Mouse (Mus musculus) hindbrain, embryonic 13.5 days (tissue): ENCODE measurements around the gene Spon1. TPM values are rescaled to one million over a fixed set of nuclear protein-coding genes. Genes with fewer than 3 reads are reported as not detected.
A peak's percentile ranks its signal among the peaks of the same experiment; 100 is the strongest.

ENCODE experiments used
- ATAC-seq: fragments of 200-750 bp; cut with Nextera tagmentation; 2 replicates; pipeline ENCODE4 v1.8.0; 2017; ENCODE audit warnings: moderate TSS enrichment; ENCODE audit not compliant: low FRiP score
- H3K27ac ChIP-seq: fragments of 300-500 bp; sonication (generic); 2 replicates; pipeline ENCODE4 v1.5.1; 2015; ENCODE audit warnings: inconsistent platforms, mild to moderate bottlenecking, moderate library complexity
- H3K27me3 ChIP-seq: fragments of 300-500 bp; sonication (generic); 2 replicates; pipeline ENCODE4 v1.6.1; 2015; ENCODE audit warnings: mild to moderate bottlenecking, inconsistent platforms
- H3K36me3 ChIP-seq: fragments of 300-500 bp; sonication (generic); 2 replicates; pipeline ENCODE4 v1.6.1; 2015; ENCODE audit warnings: mild to moderate bottlenecking, inconsistent platforms
- H3K4me1 ChIP-seq: fragments of 300-500 bp; sonication (generic); replicated peaks from 2 replicates; pipeline ENCODE4 v1.6.1; 2015; ENCODE audit warnings: inconsistent platforms
- H3K4me2 ChIP-seq: fragments of 300-500 bp; sonication (generic); 2 replicates; pipeline ENCODE4 v1.6.1; 2015; ENCODE audit warnings: inconsistent platforms, mild to moderate bottlenecking, moderate library complexity
- H3K4me3 ChIP-seq: fragments of 300-500 bp; sonication (generic); 2 replicates; pipeline ENCODE4 v1.5.1; 2015; ENCODE audit warnings: mild to moderate bottlenecking, inconsistent platforms
- H3K9ac ChIP-seq: fragments of 300-500 bp; sonication (generic); 2 replicates; pipeline ENCODE4 v1.6.1; 2015; ENCODE audit warnings: mild to moderate bottlenecking, inconsistent platforms
- H3K9me3 ChIP-seq: fragments of 300-500 bp; sonication (generic); 2 replicates; pipeline ENCODE4 v1.6.1; 2016; ENCODE audit warnings: inconsistent platforms
- WGBS: fragments of 180-500 bp; shearing (Covaris S2); methylation state at CpG from one replicate; pipeline ENCODE4 v1.1.7; 2015; 5-methylcytosine and 5-hydroxymethylcytosine counted together
- polyA plus RNA-seq: library from polyadenylated mRNA; unstranded; fragments of >200 nt; fragmentation: Nextera tagmentation; extraction: Ambion mirVana; gene quantifications from 2 replicates; pipeline ENCODE4 v1.2.1, GENCODE M21; 2015

The Spon1 gene
- polyA plus RNA-seq, 1 experiment from 2014 or later = 82.8 TPM

GRCm38 (mm10) chr7:114020704-114021093, 254.9 kb downstream of the Spon1 start:
- H3K9ac ChIP-seq = peak overlapping the region; percentile 43; the same call in 1 of the 2 replicates
- peak overlapping the region; percentile 35 for H3K4me3 ChIP-seq
- peaks cover 6% of the 10 kb centered on the region for H3K4me1 ChIP-seq
- H3K27ac ChIP-seq = 0 out of 2 replicates have a peak overlapping the region, but pooled peaks have one; percentile 3
- 1% methylated on average over 11 of the region's 11 CpGs for WGBS
- H3K36me3 ChIP-seq = no peaks in the 10 kb centered on the region
- no peaks in the 10 kb centered on the region for H3K9me3 ChIP-seq
- H3K4me2 ChIP-seq = peak overlapping the region; percentile 57
- 0 out of 2 replicates have a peak, but pooled peaks have one; percentile 64 for ATAC-seq
- H3K27me3 ChIP-seq = peaks cover 3% of the 10 kb centered on the region; the same call in 1 of the 2 replicates

DNA sequence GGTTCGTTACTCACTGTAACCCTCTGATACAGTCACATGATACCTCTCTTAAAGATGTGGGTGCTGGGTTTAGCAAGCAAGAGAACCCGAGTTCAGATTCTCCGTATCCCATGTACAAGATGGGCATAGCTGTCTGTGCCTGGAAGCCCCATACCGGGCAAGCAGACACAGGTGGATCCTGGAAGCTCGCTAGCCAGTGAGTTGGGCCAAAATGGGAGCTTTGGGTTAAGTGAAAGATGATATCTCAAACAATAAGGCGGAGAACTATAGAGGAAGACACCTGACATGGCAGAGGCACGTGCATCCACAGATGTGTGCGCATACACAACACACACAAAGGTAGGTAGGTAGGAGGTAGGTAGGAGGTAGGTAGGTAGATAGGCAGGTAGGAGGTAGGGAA, 261.1 kb downstream of the Spon1 start:
- Histone ChIP-seq H3K4me3 (no peak overlapping the region), H3K36me3 (0 out of 2 replicates have a peak, but pooled peaks cover 2% of the 10 kb centered on the region), H3K4me2 (no peak overlapping the region), H3K9ac (no peak overlapping the region), H3K4me1 (no peaks in the 10 kb centered on the region), H3K27me3 (no peaks in the 10 kb centered on the region; the same call in 1 of the 2 replicates), H3K9me3 (no peaks in the 10 kb centered on the region), H3K27ac (no peak overlapping the region)
- 91% methylated on average over 8 of the region's 8 CpGs for whole genome bisulfite sequencing
- ATAC-seq = no peak

DNA sequence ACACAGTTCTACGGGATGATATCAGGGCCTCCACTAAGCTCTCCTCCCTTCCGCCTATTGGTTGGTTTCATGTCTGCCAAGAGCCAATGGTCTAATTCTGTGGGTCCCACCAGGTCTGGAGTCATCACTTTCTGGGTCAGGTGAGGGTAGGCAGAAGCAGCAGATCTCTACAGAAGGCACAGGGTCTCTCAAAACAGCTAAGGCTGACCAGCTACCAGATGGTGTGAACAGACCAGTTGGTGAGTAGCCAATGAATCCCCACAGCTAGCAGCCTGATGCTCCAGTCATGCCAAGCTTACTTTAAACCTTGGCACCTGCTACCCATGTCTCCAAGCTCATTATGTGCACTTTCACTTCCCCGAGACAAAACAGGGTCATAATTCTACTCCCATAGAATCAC, 261.6 kb downstream of the Spon1 start:
- Histone ChIP-seq H3K4me1 (no peaks in the 10 kb centered on the region), H3K9ac (no peak overlapping the region), H3K36me3 (0 out of 2 replicates have a peak, but pooled peaks cover 2% of the 10 kb centered on the region), H3K27me3 (no peaks in the 10 kb centered on the region), H3K4me3 (no peak overlapping the region), H3K9me3 (no peaks in the 10 kb centered on the region), H3K4me2 (no peak overlapping the region), H3K27ac (no peak overlapping the region)
- ATAC-seq = no peak
- WGBS = 89% methylated on average over 3 of the region's 3 CpGs

DNA sequence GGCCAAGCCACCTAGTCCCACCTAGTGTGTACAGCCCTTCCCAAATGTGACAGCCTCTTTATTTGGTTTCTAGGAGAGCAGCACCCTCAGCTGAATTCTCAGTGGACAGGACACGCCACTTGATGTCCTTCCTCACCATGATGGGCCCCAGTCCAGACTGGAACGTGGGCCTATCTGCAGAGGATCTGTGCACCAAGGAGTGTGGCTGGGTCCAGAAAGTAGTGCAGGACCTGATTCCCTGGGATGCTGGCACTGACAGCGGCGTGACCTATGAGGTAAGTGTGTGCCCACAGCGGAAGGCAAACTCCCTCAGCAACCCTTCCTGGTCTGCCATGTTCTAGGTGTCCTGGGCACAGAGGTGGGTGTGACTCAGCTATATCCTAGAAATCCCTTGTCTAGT, 263.0 kb downstream of the Spon1 start:
- Histone ChIP-seq H3K4me1 (no peaks in the 10 kb centered on the region), H3K27ac (no peak overlapping the region), H3K27me3 (no peaks in the 10 kb centered on the region), H3K4me2 (no peak overlapping the region), H3K9me3 (no peaks in the 10 kb centered on the region), H3K9ac (no peak overlapping the region), H3K36me3 (peaks cover 7% of the 10 kb centered on the region; the same call in 1 of the 2 replicates), H3K4me3 (no peak overlapping the region)
- ATAC-seq = no peak
- 95% methylated on average over 5 of the region's 5 CpGs for WGBS

DNA sequence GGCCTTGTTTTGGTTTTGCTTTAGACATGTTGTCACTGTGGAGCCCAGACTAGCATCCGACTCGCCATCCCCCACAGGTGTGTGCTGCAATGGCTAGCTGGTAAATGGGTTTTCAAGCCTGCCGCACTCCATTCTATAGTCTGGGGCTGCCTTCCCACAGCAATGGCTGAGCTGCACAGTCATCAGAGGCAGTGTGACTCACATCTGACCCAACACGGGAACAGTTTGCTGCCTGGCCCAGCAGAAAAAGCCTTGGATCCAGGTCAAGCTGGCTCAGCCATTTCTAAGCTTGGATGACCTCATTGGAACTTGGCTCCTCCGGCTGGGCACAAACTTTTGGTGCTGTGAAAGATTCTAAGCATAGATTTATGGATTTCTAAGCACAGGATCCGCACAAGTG, 263.8 kb downstream of the Spon1 start:
- Histone ChIP-seq H3K4me3 (no peak overlapping the region), H3K36me3 (peaks cover 7% of the 10 kb centered on the region; the same call in 1 of the 2 replicates), H3K4me1 (no peaks in the 10 kb centered on the region), H3K27me3 (no peaks in the 10 kb centered on the region), H3K4me2 (no peak overlapping the region), H3K27ac (no peak overlapping the region), H3K9ac (no peak overlapping the region), H3K9me3 (no peaks in the 10 kb centered on the region)
- no peak for ATAC-seq
- 90% methylated on average over 6 of the region's 6 CpGs for WGBS

DNA sequence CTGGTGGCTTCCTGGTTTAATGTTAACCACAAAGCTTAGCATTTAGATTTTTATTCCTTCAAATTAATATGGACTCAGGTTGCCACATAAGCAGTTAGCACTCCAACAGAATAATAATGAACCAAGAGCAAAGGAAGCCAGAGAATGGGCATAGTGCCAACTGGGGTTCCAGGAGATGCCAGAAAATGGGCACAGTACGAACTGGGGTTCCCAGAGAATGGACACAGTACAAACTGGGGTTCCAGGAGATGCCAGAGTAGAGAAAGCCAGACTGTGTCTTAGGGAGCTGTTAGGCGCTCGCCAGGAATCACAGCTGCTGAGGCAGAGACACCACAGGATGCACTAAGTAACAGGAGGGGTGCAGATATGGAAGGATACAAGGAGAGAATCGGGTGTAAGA, 271.4 kb downstream of the Spon1 start:
- no peaks in the 10 kb centered on the region for H3K27me3 ChIP-seq
- H3K4me2 ChIP-seq = no peak overlapping the region
- H3K27ac ChIP-seq = peak overlapping the region; percentile 30; the same call in 1 of the 2 replicates
- H3K9me3 ChIP-seq = no peaks in the 10 kb centered on the region
- no peak for ATAC-seq
- WGBS = 81% methylated on average over 4 of the region's 4 CpGs
- peaks cover 16% of the 10 kb centered on the region for H3K36me3 ChIP-seq
- peaks cover 9% of the 10 kb centered on the region for H3K4me1 ChIP-seq
- no peak overlapping the region for H3K4me3 ChIP-seq
- no peak overlapping the region for H3K9ac ChIP-seq

GRCm38 (mm10) chr7:114041349-114041748, 275.6 kb downstream of the Spon1 start:
- Histone ChIP-seq H3K4me3 (no peak overlapping the region), H3K9me3 (no peaks in the 10 kb centered on the region), H3K9ac (no peak overlapping the region), H3K4me2 (no peak overlapping the region), H3K27ac (no peak overlapping the region), H3K27me3 (no peaks in the 10 kb centered on the region), H3K4me1 (peaks cover 19% of the 10 kb centered on the region), H3K36me3 (peaks cover 11% of the 10 kb centered on the region; the same call in 1 of the 2 replicates)
- ATAC-seq = no peak
- WGBS = 93% methylated on average over 4 of the region's 4 CpGs

DNA sequence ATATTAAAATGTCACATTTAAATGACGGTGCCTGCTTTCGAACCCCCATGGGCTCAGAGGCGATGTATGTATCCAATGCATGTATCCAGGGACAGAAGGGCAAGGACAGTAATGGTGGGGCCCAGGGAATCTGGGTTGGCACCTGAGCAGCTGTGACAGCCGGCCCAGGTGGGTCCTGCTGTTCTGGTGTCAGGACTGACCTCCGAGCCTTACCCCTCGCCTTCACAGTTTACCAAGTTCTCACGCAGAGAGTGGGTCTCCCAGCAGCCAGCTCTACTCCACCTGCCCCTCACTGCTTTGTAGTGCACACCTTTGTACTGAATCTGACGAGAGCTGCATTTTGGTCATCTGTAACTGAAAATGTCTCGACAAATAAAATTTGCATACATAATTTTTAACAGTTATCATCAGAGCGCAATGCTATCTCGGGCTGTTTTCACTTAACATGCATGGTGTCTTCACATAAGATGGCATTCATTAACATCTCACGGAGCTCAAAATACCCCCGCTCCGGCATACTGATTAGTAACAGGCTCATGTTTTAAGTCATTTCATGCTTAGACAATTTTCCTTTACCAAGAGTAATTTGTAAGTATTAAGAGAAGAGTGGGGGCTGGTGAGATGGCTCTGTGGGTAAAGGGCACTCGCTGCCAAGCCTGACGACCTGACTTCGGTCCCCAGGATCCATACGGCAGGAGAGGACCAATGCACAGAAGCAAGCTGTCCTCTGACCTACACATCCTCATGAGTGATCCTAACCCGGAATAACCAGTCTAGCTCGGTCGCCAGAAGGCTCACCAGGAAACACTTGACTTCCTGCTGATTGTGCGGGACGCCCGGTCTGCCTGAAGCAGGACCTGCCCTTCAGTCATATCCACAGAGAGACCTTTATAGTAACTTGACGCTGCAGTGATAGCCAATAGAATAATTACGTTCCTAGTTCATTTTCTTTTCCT, 277.5 kb downstream of the Spon1 start:
- Histone ChIP-seq H3K4me2 (no peak overlapping the region), H3K4me1 (peaks cover 10% of the 10 kb centered on the region), H3K9ac (no peak overlapping the region), H3K36me3 (peaks cover 11% of the 10 kb centered on the region; the same call in 1 of the 2 replicates), H3K4me3 (no peak overlapping the region), H3K27ac (0 out of 2 replicates have a peak overlapping the region, but pooled peaks have one; percentile 20), H3K27me3 (no peaks in the 10 kb centered on the region), H3K9me3 (no peaks in the 10 kb centered on the region)
- WGBS = 81% methylated on average over 26 of the region's 26 CpGs
- no peak for ATAC-seq

- Histone ChIP-seq H3K9me3 (no peaks in the 10 kb centered on the region), H3K27ac (no peak overlapping the region), H3K36me3 (peaks cover 11% of the 10 kb centered on the region; the same call in 1 of the 2 replicates), H3K4me3 (no peak overlapping the region), H3K27me3 (no peaks in the 10 kb centered on the region), H3K4me1 (peaks cover 10% of the 10 kb centered on the region), H3K4me2 (no peak overlapping the region), H3K9ac (no peak overlapping the region)
- 88% methylated on average over 6 of the region's 6 CpGs for WGBS
- ATAC-seq = no peak
Measured at GRCm38 (mm10) chr7:114043929-114044549, 278.2 kb downstream of the Spon1 start.

- Histone ChIP-seq H3K4me1 (peaks cover 10% of the 10 kb centered on the region), H3K27me3 (no peaks in the 10 kb centered on the region), H3K4me2 (no peak overlapping the region), H3K4me3 (no peak overlapping the region), H3K9ac (no peak overlapping the region), H3K9me3 (no peaks in the 10 kb centered on the region), H3K27ac (no peak overlapping the region), H3K36me3 (no peaks in the 10 kb centered on the region)
- no peak for ATAC-seq
- WGBS = 82% methylated on average over 2 of the region's 2 CpGs
Measured at GRCm38 (mm10) chr7:114045814-114046213, 280.0 kb downstream of the Spon1 start.

- no peak overlapping the region for H3K9ac ChIP-seq
- H3K9me3 ChIP-seq = no peaks in the 10 kb centered on the region
- H3K4me2 ChIP-seq = no peak overlapping the region
- H3K27ac ChIP-seq = no peak overlapping the region
- no peak overlapping the region for H3K4me3 ChIP-seq
- ATAC-seq = no peak
- no peaks in the 10 kb centered on the region for H3K27me3 ChIP-seq
- H3K4me1 ChIP-seq = peaks cover 6% of the 10 kb centered on the region; the same call in 1 of the 2 replicates
- WGBS = 85% methylated on average over 4 of the region's 4 CpGs
- H3K36me3 ChIP-seq = no peaks in the 10 kb centered on the region
Measured at GRCm38 (mm10) chr7:114053720-114054119, 287.9 kb downstream of the Spon1 start.

DNA sequence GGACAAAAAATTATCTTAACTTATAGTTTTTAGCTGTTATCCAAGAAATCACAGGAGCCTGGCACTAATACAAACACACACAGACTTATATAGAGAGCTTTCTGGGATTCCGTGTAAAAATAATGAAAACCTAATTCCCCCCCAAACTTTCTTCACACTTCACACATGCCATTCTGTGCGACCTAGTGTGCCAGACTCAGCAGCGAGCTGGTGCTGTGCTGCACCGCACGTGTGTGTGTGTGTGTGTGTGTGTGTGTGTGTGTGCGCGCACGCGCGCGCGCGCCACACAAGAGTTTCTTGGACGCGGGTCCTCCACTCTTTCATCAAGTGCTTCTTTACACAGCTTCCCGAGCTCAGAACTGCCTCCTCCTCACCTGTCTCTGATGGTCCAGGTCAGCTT, 292.4 kb downstream of the Spon1 start:
- H3K27me3 ChIP-seq = no peaks in the 10 kb centered on the region
- H3K4me2 ChIP-seq = no peak overlapping the region
- no peak for ATAC-seq
- no peak overlapping the region for H3K27ac ChIP-seq
- WGBS = 93% methylated on average over 16 of the region's 16 CpGs
- no peaks in the 10 kb centered on the region for H3K36me3 ChIP-seq
- no peak overlapping the region for H3K9ac ChIP-seq
- no peaks in the 10 kb centered on the region for H3K9me3 ChIP-seq
- H3K4me1 ChIP-seq = peaks cover 6% of the 10 kb centered on the region; the same call in 1 of the 2 replicates
- no peak overlapping the region for H3K4me3 ChIP-seq
